ENCODE assay signal across 1 mouse cellular context in the genomic region with DNA sequence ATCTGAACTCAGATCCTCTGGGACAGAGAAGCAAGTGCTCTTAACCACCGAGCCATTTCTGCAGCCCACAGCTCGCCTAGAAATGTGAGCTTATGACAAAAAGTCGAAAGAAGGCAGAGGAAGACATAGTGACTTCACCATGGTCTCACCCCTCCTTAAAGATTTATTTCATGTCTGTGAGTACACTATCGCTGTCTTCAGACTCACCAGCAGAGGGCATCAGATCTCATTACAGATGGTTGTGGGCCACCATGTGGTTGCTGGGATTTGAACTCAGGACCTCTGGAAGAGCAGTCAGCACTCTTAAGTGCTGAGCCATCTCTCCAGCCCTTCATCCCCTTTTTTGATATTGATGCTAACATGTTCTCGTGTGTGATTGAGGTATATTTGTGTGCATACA.
TF ChIP-seq lines count a peak whose summit lies in the region.

No protein-coding gene starts in this region.

TF ChIP-seq in CH12.LX, 34 proteins besides CTCF, POLR2A, EP300 and RAD21:
- TF ChIP-seq MEF2A (IDR thresholded peaks at IDR 0.05; ENCODE audit: borderline replicate concordance, low read depth, low read length) = no peak
- TF ChIP-seq HCFC1 (IDR thresholded peaks at IDR 0.05; ENCODE audit: low read depth, low read length) = no peak
